Mouse (Mus musculus): Measurements from ENCODE around the gene S100a11. TPM values are rescaled to one million over a fixed set of nuclear protein-coding genes. Genes with fewer than 3 reads are reported as not detected.

Gene S100a11
- polyA plus RNA-seq, 1 experiment from 2014 or later: 133 TPM

DNA sequence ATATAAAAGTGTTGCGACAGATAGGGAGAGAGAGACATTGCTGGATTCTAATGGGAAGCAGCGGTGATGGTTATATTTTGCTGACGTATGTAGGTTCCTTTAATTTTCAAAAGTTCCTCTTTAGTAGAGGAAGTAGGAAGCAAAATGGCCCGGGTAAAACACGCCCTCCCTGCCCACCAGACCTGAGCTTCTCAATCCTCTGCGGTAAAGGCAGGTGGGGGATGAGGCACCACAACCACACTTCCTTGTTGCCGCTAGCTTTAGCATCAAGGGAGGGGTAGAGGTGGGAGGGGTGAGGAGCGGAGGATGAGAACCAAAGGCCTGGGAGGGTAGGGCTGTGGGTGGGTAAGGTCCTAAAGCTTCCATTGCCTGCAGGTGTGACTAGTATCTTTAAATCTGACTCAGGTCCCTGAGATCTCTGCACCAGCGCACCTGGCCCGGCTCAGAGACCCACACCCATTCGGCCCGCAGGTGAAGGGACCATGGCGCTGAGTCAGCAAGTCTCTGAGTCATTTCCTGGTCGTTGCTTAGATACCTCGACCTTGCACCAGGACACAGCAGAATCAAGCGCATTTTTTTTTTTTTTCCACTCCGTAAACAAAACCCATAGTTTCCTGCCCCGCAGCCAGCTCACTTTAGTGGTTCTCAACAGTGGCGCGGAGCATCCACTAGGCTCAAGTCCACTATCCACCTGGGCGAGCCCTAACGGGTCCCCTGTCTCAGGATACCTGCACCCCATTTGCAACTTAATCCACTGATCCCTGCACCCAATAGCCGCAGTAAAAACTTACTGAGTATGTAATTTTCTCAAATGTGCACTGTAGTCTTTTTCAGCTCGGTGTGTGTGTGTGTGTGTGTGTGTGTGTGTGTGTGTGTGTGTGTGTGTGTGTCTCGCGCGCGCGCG is 14.1 kb upstream of the S100a11 start:
- H3K4me2 ChIP-seq: no peak overlapping the region
- H3K9me3 ChIP-seq (replicated peaks): no peaks in the 10 kb centered on the region
- no peaks in the 10 kb centered on the region for H3K4me1 ChIP-seq
- no peak overlapping the region for H3K9ac ChIP-seq
- no peak for ATAC-seq
- H3K36me3 ChIP-seq (ENCODE audit: poor library complexity, severe bottlenecking): no peaks in the 10 kb centered on the region
- no peak overlapping the region for H3K27ac ChIP-seq
- H3K4me3 ChIP-seq: no peak overlapping the region
- H3K27me3 ChIP-seq: no peaks in the 10 kb centered on the region
- WGBS: 43% methylated on average over 30 of the region's 30 CpGs

GRCm38 (mm10) chr3:93506881-93507325 is 13.4 kb upstream of the S100a11 start:
- H3K36me3 ChIP-seq (ENCODE audit: poor library complexity, severe bottlenecking): no peaks in the 10 kb centered on the region
- no peaks in the 10 kb centered on the region for H3K9me3 ChIP-seq (replicated peaks)
- ATAC-seq: no peak
- no peak overlapping the region for H3K9ac ChIP-seq
- no peak overlapping the region for H3K4me3 ChIP-seq
- 69% methylated on average over 5 of the region's 5 CpGs for WGBS
- no peak overlapping the region for H3K4me2 ChIP-seq
- H3K27me3 ChIP-seq: no peaks in the 10 kb centered on the region
- H3K4me1 ChIP-seq: no peaks in the 10 kb centered on the region
- no peak overlapping the region for H3K27ac ChIP-seq

DNA sequence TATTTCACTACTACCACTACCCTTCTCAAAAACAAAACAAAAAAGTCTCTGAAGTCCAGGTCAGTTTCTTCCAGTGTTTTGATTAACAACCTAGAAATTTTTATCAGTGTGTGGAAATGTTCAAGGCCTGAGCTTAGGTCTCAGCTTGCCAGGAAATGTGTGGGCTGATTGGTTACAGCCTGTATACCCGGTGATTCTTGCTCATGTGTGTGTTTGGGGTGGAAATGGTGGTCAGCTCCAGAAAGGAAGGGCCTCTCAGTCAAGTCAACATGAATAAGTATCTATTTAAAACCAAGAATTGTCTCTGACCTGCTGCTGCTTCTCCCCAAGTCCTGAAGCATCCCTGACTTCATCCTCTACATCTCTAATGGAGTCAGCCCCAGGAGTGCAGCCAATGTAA is 11.0 kb upstream of the S100a11 start:
- Histone ChIP-seq H3K36me3 (ENCODE audit: poor library complexity, severe bottlenecking) (no peaks in the 10 kb centered on the region), H3K4me3 (no peak overlapping the region), H3K9me3 (replicated peaks) (no peaks in the 10 kb centered on the region), H3K4me2 (no peak overlapping the region), H3K27ac (no peak overlapping the region), H3K9ac (no peak overlapping the region), H3K27me3 (no peaks in the 10 kb centered on the region), H3K4me1 (no peaks in the 10 kb centered on the region)
- WGBS: 93% methylated on average over 1 of the region's 1 CpGs
- no peak for ATAC-seq

GRCm38 (mm10) chr3:93511036-93511435 is 9.3 kb upstream of the S100a11 start:
- no peak for ATAC-seq
- no peak overlapping the region for H3K9ac ChIP-seq
- 90% methylated on average over 1 of the region's 1 CpGs for WGBS

DNA sequence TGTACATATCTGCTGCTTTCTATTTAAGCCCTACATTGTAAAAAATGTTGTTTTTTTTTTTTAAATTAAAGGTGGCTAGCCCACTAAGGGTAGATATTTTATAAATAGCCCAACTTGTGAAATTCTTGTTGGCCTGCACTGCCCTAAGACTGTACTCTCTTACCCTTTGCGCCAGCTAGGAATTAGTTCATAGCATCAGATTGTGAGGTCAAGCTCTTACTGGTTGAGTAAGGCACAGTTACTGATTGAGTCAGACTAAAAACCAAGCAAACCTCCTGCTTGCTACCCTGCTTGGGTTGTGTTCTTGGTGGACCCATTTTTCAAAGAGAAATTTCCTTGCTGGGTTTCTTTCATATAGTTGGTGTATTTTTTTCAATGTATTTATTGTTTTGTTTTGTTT is 8.5 kb upstream of the S100a11 start:
- H3K4me2 ChIP-seq: no peak overlapping the region
- no peak for ATAC-seq
- H3K4me3 ChIP-seq: no peak overlapping the region
- no peak overlapping the region for H3K9ac ChIP-seq
- H3K9me3 ChIP-seq (replicated peaks): no peaks in the 10 kb centered on the region
- no peaks in the 10 kb centered on the region for H3K4me1 ChIP-seq
- H3K36me3 ChIP-seq (ENCODE audit: poor library complexity, severe bottlenecking): no peaks in the 10 kb centered on the region
- H3K27ac ChIP-seq: no peak overlapping the region
- H3K27me3 ChIP-seq: no peaks in the 10 kb centered on the region
- WGBS: 98% methylated on average over 1 of the region's 1 CpGs

More at GRCm38 (mm10) chr3:93511036-93511435, 9.3 kb upstream of the S100a11 start:
- no peaks in the 10 kb centered on the region for H3K27me3 ChIP-seq
- H3K4me1 ChIP-seq: no peaks in the 10 kb centered on the region
- no peaks in the 10 kb centered on the region for H3K9me3 ChIP-seq (replicated peaks)
- no peaks in the 10 kb centered on the region for H3K36me3 ChIP-seq (ENCODE audit: poor library complexity, severe bottlenecking)
- H3K4me3 ChIP-seq: no peak overlapping the region
- H3K4me2 ChIP-seq: no peak overlapping the region
- H3K27ac ChIP-seq: no peak overlapping the region

DNA sequence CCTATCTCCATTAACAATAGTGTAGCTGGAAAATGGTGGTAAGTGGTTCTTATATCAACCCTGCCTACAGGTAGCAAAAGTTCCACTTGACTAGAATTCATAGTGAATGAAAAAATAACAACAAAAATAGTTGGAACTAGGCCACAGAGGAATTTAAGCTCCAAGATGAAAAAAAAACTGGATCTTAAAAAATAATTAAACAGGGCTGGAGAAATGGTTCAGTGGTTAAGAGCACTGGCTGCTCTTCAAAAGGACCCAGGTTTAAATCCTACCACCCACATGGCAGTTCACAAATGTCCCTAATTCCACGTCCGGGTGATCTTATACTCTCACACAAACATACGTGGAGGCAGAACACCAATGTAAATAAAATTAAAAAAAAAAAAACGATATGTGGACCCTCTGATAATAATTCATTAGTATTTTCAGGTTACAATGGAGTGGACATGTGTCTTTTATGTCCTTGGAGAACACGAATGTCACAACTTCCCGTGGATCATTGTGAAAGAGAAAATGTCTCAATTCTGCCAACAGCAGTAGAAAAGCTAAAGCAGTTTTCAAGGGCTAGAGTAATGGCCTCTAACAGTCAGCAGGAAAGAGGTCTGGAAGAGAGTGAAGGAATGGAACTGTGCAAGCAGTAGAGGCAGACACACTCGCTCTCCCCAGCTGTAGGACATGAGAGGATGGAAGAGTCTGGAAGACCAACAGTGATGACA is 7.7 kb upstream of the S100a11 start:
- Histone ChIP-seq H3K9ac (no peak overlapping the region), H3K4me1 (no peaks in the 10 kb centered on the region), H3K36me3 (ENCODE audit: poor library complexity, severe bottlenecking) (no peaks in the 10 kb centered on the region), H3K27me3 (no peaks in the 10 kb centered on the region), H3K4me2 (no peak overlapping the region), H3K27ac (no peak overlapping the region), H3K4me3 (no peak overlapping the region), H3K9me3 (replicated peaks) (no peaks in the 10 kb centered on the region)
- no peak for ATAC-seq
- WGBS: 79% methylated on average over 7 of the region's 7 CpGs

DNA sequence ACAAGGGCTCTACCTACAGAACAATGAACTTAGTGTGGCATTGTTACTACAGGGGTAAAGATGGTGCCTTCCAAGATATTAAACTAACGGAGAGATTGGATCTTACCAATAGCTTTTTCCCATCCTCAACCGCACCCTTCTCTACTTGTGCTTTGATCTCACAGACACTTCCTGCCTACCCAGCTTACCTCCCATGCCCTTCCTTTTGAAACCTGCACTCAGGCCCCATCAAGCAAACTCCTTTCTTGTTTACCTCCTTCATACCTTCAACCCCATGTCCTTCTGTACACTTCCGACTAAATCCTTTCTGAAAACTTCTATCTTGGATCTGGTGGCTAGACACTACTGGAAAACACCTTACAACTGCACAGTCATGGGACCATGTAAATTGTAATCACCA is 5.7 kb upstream of the S100a11 start:
- H3K9me3 ChIP-seq (replicated peaks): no peaks in the 10 kb centered on the region
- H3K27me3 ChIP-seq: no peaks in the 10 kb centered on the region
- 97% methylated on average over 3 of the region's 3 CpGs for WGBS
- no peaks in the 10 kb centered on the region for H3K4me1 ChIP-seq
- H3K36me3 ChIP-seq (ENCODE audit: poor library complexity, severe bottlenecking): no peaks in the 10 kb centered on the region
- H3K4me2 ChIP-seq: no peak overlapping the region
- H3K27ac ChIP-seq: no peak overlapping the region
- H3K4me3 ChIP-seq: no peak overlapping the region
- no peak overlapping the region for H3K9ac ChIP-seq
- no peak for ATAC-seq

GRCm38 (mm10) chr3:93517343-93517742 is 2.9 kb upstream of the S100a11 start:
- H3K9ac ChIP-seq: no peak overlapping the region
- no peak overlapping the region for H3K27ac ChIP-seq
- no peak for ATAC-seq
- no peaks in the 10 kb centered on the region for H3K27me3 ChIP-seq
- no peak overlapping the region for H3K4me2 ChIP-seq
- no peaks in the 10 kb centered on the region for H3K9me3 ChIP-seq (replicated peaks)
- no peaks in the 10 kb centered on the region for H3K36me3 ChIP-seq (ENCODE audit: poor library complexity, severe bottlenecking)
- WGBS: 98% methylated on average over 2 of the region's 2 CpGs
- no peak overlapping the region for H3K4me3 ChIP-seq
- H3K4me1 ChIP-seq: peaks cover 11% of the 10 kb centered on the region; the same call in 1 of the 2 replicates

DNA sequence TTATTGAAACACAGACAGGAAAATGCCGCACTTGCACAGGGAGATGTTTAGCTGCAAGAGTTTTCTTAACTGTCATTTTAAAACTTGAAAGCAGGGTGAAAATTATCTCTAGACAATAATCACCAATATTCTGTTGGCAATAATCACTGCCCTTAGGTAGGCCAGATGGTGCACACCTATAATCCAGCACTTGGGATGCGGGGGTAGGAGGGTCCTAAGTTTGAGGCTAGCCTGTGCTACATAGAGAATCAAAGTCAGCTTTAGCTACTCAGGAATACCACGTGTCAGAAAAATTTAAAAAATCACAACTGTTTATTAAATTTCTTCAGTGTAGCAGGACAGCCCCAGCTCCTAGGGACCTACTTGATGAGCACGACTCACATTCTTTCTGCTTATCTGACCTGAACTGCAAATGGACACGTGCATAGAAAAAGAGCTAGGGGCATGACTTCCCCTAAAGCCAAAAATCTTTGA is 395 bp upstream of the S100a11 start:
- no peak overlapping the region for H3K4me3 ChIP-seq
- H3K27ac ChIP-seq: no peak overlapping the region
- ATAC-seq: peak; percentile 19; the same call in 1 of the 2 replicates
- WGBS: 59% methylated on average over 5 of the region's 5 CpGs
- no peaks in the 10 kb centered on the region for H3K27me3 ChIP-seq
- H3K4me2 ChIP-seq: peak overlapping the region; percentile 80
- no peak overlapping the region; the same call in 1 of the 2 replicates for H3K9ac ChIP-seq
- no peaks in the 10 kb centered on the region for H3K36me3 ChIP-seq (ENCODE audit: poor library complexity, severe bottlenecking)
- H3K4me1 ChIP-seq: peaks cover 11% of the 10 kb centered on the region; the same call in 1 of the 2 replicates
- no peaks in the 10 kb centered on the region for H3K9me3 ChIP-seq (replicated peaks)

GRCm38 (mm10) chr3:93521462-93522057 is 1.3 kb downstream of the S100a11 start:
- Histone ChIP-seq H3K36me3 (ENCODE audit: poor library complexity, severe bottlenecking) (no peaks in the 10 kb centered on the region), H3K9me3 (replicated peaks) (no peaks in the 10 kb centered on the region), H3K27ac (no peak overlapping the region), H3K4me3 (no peak overlapping the region), H3K27me3 (no peaks in the 10 kb centered on the region), H3K4me2 (peak overlapping the region; percentile 80; the same call in 1 of the 2 replicates), H3K9ac (no peak overlapping the region), H3K4me1 (peaks cover 11% of the 10 kb centered on the region; the same call in 1 of the 2 replicates)
- ATAC-seq: no peak
- 88% methylated on average over 8 of the region's 8 CpGs for WGBS

GRCm38 (mm10) chr3:93522611-93523010 is 2.3 kb downstream of the S100a11 start:
- H3K27ac ChIP-seq: no peak overlapping the region
- H3K4me3 ChIP-seq: no peak overlapping the region
- no peaks in the 10 kb centered on the region for H3K9me3 ChIP-seq (replicated peaks)
- 45% methylated on average over 7 of the region's 7 CpGs for WGBS
- H3K4me2 ChIP-seq: no peak overlapping the region
- H3K27me3 ChIP-seq: no peaks in the 10 kb centered on the region
- H3K36me3 ChIP-seq (ENCODE audit: poor library complexity, severe bottlenecking): no peaks in the 10 kb centered on the region
- no peak overlapping the region for H3K9ac ChIP-seq
- no peak for ATAC-seq
- peaks cover 11% of the 10 kb centered on the region; the same call in 1 of the 2 replicates for H3K4me1 ChIP-seq

- Histone ChIP-seq H3K9me3 (replicated peaks) (no peaks in the 10 kb centered on the region), H3K27me3 (no peaks in the 10 kb centered on the region), H3K27ac (no peak overlapping the region), H3K4me2 (no peak overlapping the region), H3K4me3 (no peak overlapping the region), H3K9ac (no peak overlapping the region), H3K4me1 (no peaks in the 10 kb centered on the region), H3K36me3 (ENCODE audit: poor library complexity, severe bottlenecking) (no peaks in the 10 kb centered on the region)
- 83% methylated on average over 3 of the region's 3 CpGs for WGBS
- no peak for ATAC-seq
Observed at GRCm38 (mm10) chr3:93527300-93527699, 7.0 kb downstream of the S100a11 start.
